Mouse (Mus musculus) intestine, postnatal 0 days (tissue): ENCODE data around the gene Slc16a1. TPM values are rescaled to one million over a fixed set of nuclear protein-coding genes. Genes with fewer than 3 reads are reported as not detected.

Experiments
- ATAC-seq: fragments of 200-750 bp; cut with Nextera tagmentation; 2 replicates; pipeline ENCODE4 v1.8.0; 2017; ENCODE audit warnings: mild to moderate bottlenecking, moderate TSS enrichment, moderate library complexity
- H3K27ac ChIP-seq: fragments of 300-500 bp; sonication (generic); 2 replicates; pipeline ENCODE4 v1.5.1; 2014; ENCODE audit warnings: mild to moderate bottlenecking, low read depth, low read length, moderate library complexity
- H3K27me3 ChIP-seq: fragments of 300-500 bp; sonication (generic); replicated peaks from 2 replicates; pipeline ENCODE4 v1.6.1; 2014; ENCODE audit warnings: low read length, mixed read lengths; ENCODE audit not compliant: control insufficient read depth, insufficient read depth
- H3K36me3 ChIP-seq: fragments of 300-500 bp; sonication (generic); 2 replicates; pipeline ENCODE4 v1.6.1; 2014; ENCODE audit warnings: mild to moderate bottlenecking, moderate library complexity; ENCODE audit not compliant: control insufficient read depth, insufficient read depth
- H3K4me1 ChIP-seq: fragments of 300-500 bp; sonication (generic); replicated peaks from 2 replicates; pipeline ENCODE4 v1.6.1; 2014; ENCODE audit warnings: antibody characterized with exemption, low read length, mixed read lengths; ENCODE audit not compliant: control insufficient read depth, insufficient read depth
- H3K4me2 ChIP-seq: fragments of 300-500 bp; sonication (generic); replicated peaks from 2 replicates; pipeline ENCODE4 v1.6.1; 2014; ENCODE audit warnings: low read depth, mild to moderate bottlenecking, moderate library complexity
- H3K4me3 ChIP-seq: fragments of 300-500 bp; sonication (generic); 2 replicates; pipeline ENCODE4 v1.5.1; 2014; ENCODE audit warnings: low read depth, low read length
- H3K9ac ChIP-seq: fragments of 300-500 bp; sonication (generic); 2 replicates; pipeline ENCODE4 v1.6.1; 2014; ENCODE audit warnings: mild to moderate bottlenecking, low read depth, low read length
- H3K9me3 ChIP-seq: fragments of 300-500 bp; sonication (generic); 2 replicates; pipeline ENCODE4 v1.6.1; 2016; ENCODE audit warnings: mixed run types; ENCODE audit not compliant: control insufficient read depth
- CTCF ChIP-seq: sonication (generic); IDR thresholded peaks from 2 replicates; pipeline ENCODE4 v1.5.1; 2016; ENCODE audit warnings: low read depth, mild to moderate bottlenecking, control low read depth, antibody characterized with exemption, moderate library complexity
- WGBS: fragments of 180-500 bp; shearing (Covaris S2); extraction: QIAGEN DNeasy Blood & Tissue Kit; methylation state at CpG from one replicate; pipeline ENCODE4 v1.1.7; 2014; 5-methylcytosine and 5-hydroxymethylcytosine counted together
- polyA plus RNA-seq: library from polyadenylated mRNA; unstranded; fragments of >200 nt; fragmentation: Nextera tagmentation; extraction: Ambion mirVana; gene quantifications from 2 replicates; pipeline ENCODE4 v1.2.1, GENCODE M21; 2015

Gene Slc16a1
- polyA plus RNA-seq, 1 experiment from 2014 or later = 36.7 TPM

- Histone ChIP-seq H3K27ac (no peak overlapping the region), H3K4me2 (no peak overlapping the region), H3K36me3 (no peaks in the 10 kb centered on the region; the same call in 1 of the 2 replicates), H3K9ac (no peak overlapping the region), H3K4me3 (no peak overlapping the region), H3K9me3 (no peaks in the 10 kb centered on the region), H3K27me3 (no peaks in the 10 kb centered on the region), H3K4me1 (peaks cover 16% of the 10 kb centered on the region; the same call in 1 of the 2 replicates)
- ATAC-seq = no peak
- 61% methylated on average over 4 of the region's 4 CpGs for WGBS
- no peak for TF ChIP-seq CTCF
Observed at GRCm38 (mm10) chr3:104659758-104660157, 21.3 kb downstream of the Slc16a1 start.

- Histone ChIP-seq H3K4me1 (peaks cover 14% of the 10 kb centered on the region; the same call in 1 of the 2 replicates), H3K27ac (peak overlapping the region; percentile 36; the same call in 1 of the 2 replicates)
Observed at GRCm38 (mm10) chr3:104660522-104660921, 22.1 kb downstream of the Slc16a1 start.

GRCm38 (mm10) chr3:104662007-104662406 lies 23.5 kb downstream of the Slc16a1 start:
- Histone ChIP-seq H3K4me1 (peaks cover 13% of the 10 kb centered on the region; the same call in 1 of the 2 replicates), H3K36me3 (no peaks in the 10 kb centered on the region), H3K27me3 (no peaks in the 10 kb centered on the region), H3K9me3 (no peaks in the 10 kb centered on the region), H3K4me2 (no peak overlapping the region), H3K9ac (no peak overlapping the region), H3K27ac (peak overlapping the region; percentile 63; the same call in 1 of the 2 replicates), H3K4me3 (no peak overlapping the region)
- no peak for TF ChIP-seq CTCF
- 35% methylated on average over 4 of the region's 4 CpGs for WGBS
- peak; percentile 56 for ATAC-seq

More at GRCm38 (mm10) chr3:104660522-104660921, 22.1 kb downstream of the Slc16a1 start:
- ATAC-seq = peak; percentile 82
- H3K9me3 ChIP-seq = no peaks in the 10 kb centered on the region
- H3K36me3 ChIP-seq = no peaks in the 10 kb centered on the region; the same call in 1 of the 2 replicates
- no peak overlapping the region for H3K4me2 ChIP-seq
- no peak overlapping the region for H3K9ac ChIP-seq
- 39% methylated on average over 3 of the region's 3 CpGs for WGBS
- TF ChIP-seq CTCF = no peak
- H3K4me3 ChIP-seq = no peak overlapping the region
- no peaks in the 10 kb centered on the region for H3K27me3 ChIP-seq

DNA sequence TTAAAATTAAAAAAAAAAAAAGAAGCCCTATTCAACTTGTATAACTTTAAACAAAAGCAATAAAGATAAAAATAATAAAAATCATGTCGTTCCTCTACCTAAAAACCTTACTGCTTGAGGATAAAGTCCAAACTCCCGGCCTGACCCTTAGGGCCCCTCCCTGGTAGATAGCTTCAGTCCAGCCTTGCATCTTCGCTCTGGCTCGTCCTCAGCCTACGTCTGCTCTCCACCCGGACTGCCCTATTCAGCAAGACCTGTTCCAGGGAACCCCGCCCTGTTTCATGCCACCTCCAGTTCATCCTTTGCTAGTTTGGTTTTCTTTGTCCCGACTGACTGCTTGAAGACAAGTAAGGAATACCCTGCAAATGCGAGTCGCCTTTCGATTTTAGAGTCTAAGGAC lies 24.5 kb downstream of the Slc16a1 start:
- no peak for TF ChIP-seq CTCF
- ATAC-seq = peak; percentile 78
- WGBS = 38% methylated on average over 11 of the region's 11 CpGs

GRCm38 (mm10) chr3:104666950-104667349 lies 28.5 kb downstream of the Slc16a1 start:
- no peak for ATAC-seq
- WGBS = 63% methylated on average over 4 of the region's 4 CpGs

More for the DNA sequence above, 24.5 kb downstream of the Slc16a1 start:
- Histone ChIP-seq H3K27ac (peak overlapping the region; percentile 66), H3K4me1 (peaks cover 13% of the 10 kb centered on the region; the same call in 1 of the 2 replicates), H3K4me2 (peak overlapping the region; percentile 31), H3K9ac (no peak overlapping the region), H3K36me3 (no peaks in the 10 kb centered on the region), H3K4me3 (no peak overlapping the region), H3K27me3 (no peaks in the 10 kb centered on the region), H3K9me3 (no peaks in the 10 kb centered on the region)

GRCm38 (mm10) chr3:104667451-104667850 lies 29.0 kb downstream of the Slc16a1 start:
- no peak overlapping the region for H3K4me3 ChIP-seq
- WGBS = 55% methylated on average over 10 of the region's 10 CpGs
- no peak for ATAC-seq
- TF ChIP-seq CTCF = no peak
- H3K27me3 ChIP-seq = no peaks in the 10 kb centered on the region
- no peak overlapping the region for H3K27ac ChIP-seq
- peaks cover 10% of the 10 kb centered on the region; the same call in 1 of the 2 replicates for H3K4me1 ChIP-seq
- no peaks in the 10 kb centered on the region for H3K9me3 ChIP-seq
- no peaks in the 10 kb centered on the region for H3K36me3 ChIP-seq
- no peak overlapping the region for H3K4me2 ChIP-seq
- no peak overlapping the region for H3K9ac ChIP-seq

More at GRCm38 (mm10) chr3:104666950-104667349, 28.5 kb downstream of the Slc16a1 start:
- no peak overlapping the region for H3K27ac ChIP-seq
- H3K27me3 ChIP-seq = no peaks in the 10 kb centered on the region
- no peak overlapping the region for H3K4me2 ChIP-seq
- peaks cover 14% of the 10 kb centered on the region; the same call in 1 of the 2 replicates for H3K4me1 ChIP-seq
- H3K4me3 ChIP-seq = no peak overlapping the region
- no peak for TF ChIP-seq CTCF
- no peaks in the 10 kb centered on the region for H3K9me3 ChIP-seq
- H3K36me3 ChIP-seq = no peaks in the 10 kb centered on the region
- H3K9ac ChIP-seq = no peak overlapping the region
